Mouse (Mus musculus): Measurements from ENCODE around the gene Ktn1. TPM values are rescaled to one million over a fixed set of nuclear protein-coding genes. Genes with fewer than 3 reads are reported as not detected.

The Ktn1 gene
- 29.1 and 30.7 TPM in 2 replicates for polyA plus RNA-seq (2015; fragmentation: Nextera tagmentation; extraction: Ambion mirVana)

DNA sequence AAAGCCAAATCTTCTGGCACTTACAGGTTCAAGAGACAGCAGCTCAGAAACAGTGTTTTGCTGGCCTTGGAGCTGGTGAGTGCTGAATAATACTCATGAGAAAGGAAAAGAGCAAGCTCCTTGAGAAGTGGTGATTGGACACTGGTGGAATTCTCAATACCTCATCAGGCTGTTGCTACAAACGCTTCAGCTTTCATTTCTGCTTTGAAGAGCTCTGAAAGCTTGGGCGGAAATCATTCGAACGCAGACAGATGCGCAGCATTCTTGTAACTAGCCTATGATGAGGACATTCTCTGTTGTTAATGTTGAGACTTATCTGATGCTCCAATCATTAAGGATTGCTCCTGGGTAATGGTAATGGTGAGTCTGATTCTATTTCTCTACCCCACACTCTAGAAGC lies at the start of gene Ktn1:
Gene Ktn1, plus strand, starts transcription at position 231 of the 400 bp plus-strand sequence.

Other genes starting within 250 kb of the Ktn1 start
- 52.8 and 61.3 TPM in 2 replicates for gene Dlgap5, start 230.0 kb upstream of the Ktn1 start, polyA plus RNA-seq (2015; fragmentation: Nextera tagmentation; extraction: Ambion mirVana)
- gene Fbxo34, start 198.0 kb upstream of the Ktn1 start, polyA plus RNA-seq (2015; fragmentation: Nextera tagmentation; extraction: Ambion mirVana): 31.1 and 36.4 TPM in 2 replicates
- gene Atg14, start 77.8 kb upstream of the Ktn1 start, polyA plus RNA-seq (2015; fragmentation: Nextera tagmentation; extraction: Ambion mirVana): 8.4 and 9.0 TPM in 2 replicates